Mouse (Mus musculus) embryonic facial prominence, embryonic 10.5 days (tissue): Measurements from ENCODE around the gene Cisd3. TPM values are rescaled to one million over a fixed set of nuclear protein-coding genes. Genes with fewer than 3 reads are reported as not detected.
A peak's percentile ranks its signal among the peaks of the same experiment; 100 is the strongest.

Source experiments
- DNase-seq: peaks from one replicate; pipeline ENCODE4 v3.0.0-alpha.2; 2017; ENCODE audit warnings: low spot score
- H3K27ac ChIP-seq: fragments of 300-500 bp; sonication (generic); replicated peaks from 2 replicates; pipeline ENCODE4 v1.5.1; 2016; ENCODE audit warnings: mild to moderate bottlenecking
- H3K27me3 ChIP-seq: fragments of 300-500 bp; sonication (generic); replicated peaks from 2 replicates; pipeline ENCODE4 v1.6.1; 2016; ENCODE audit warnings: low read depth, mild to moderate bottlenecking; ENCODE audit not compliant: poor library complexity, severe bottlenecking
- H3K36me3 ChIP-seq: fragments of 300-500 bp; sonication (generic); replicated peaks from 2 replicates; pipeline ENCODE4 v1.6.1; 2016; ENCODE audit warnings: mild to moderate bottlenecking, moderate library complexity
- H3K4me1 ChIP-seq: fragments of 300-500 bp; sonication (generic); 2 replicates; pipeline ENCODE4 v1.6.1; 2016
- H3K4me3 ChIP-seq: fragments of 300-500 bp; sonication (generic); 2 replicates; pipeline ENCODE4 v1.5.1; 2016; ENCODE audit warnings: mild to moderate bottlenecking, moderate library complexity
- H3K9me3 ChIP-seq: fragments of 300-500 bp; sonication (generic); 2 replicates; pipeline ENCODE4 v1.6.1; 2016; ENCODE audit warnings: mild to moderate bottlenecking
- WGBS: fragments of 180-500 bp; shearing (Covaris S2); methylation state at CpG from one replicate; pipeline ENCODE4 v1.1.7; 2016; 5-methylcytosine and 5-hydroxymethylcytosine counted together
- polyA plus RNA-seq: library from polyadenylated mRNA; unstranded; fragments of >200 nt; fragmentation: Nextera tagmentation; extraction: Ambion mirVana; gene quantifications from 2 replicates; pipeline ENCODE4 v1.2.1, GENCODE M21; 2016

Gene Cisd3
- polyA plus RNA-seq, 1 experiment from 2014 or later = 18.2 TPM

DNA sequence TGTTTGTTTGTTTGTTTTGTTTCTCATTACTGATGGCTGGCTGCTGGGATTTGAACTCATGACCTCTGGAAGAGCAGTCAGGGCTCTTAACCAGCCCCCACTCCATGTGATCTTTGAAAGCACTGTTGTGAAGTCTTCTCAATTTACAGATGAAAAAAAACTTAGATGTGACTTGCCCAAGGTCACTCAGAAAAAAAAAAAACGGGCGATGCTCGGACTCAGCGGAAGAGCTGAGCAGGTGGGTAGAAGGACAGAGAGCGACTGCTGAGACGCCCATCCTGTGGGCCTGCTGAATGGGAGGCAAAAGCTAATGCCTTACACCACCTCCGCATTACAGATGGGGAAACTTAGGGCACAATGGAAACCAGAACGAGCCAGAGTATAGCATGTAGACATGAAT is 11.0 kb downstream of the Cisd3 start:
- WGBS = 59% methylated on average over 8 of the region's 8 CpGs
- Histone ChIP-seq H3K27ac (no peak overlapping the region), H3K4me1 (peaks cover 62% of the 10 kb centered on the region), H3K9me3 (no peaks in the 10 kb centered on the region), H3K4me3 (peak overlapping the region; percentile 94), H3K36me3 (peaks cover 47% of the 10 kb centered on the region), H3K27me3 (no peaks in the 10 kb centered on the region; the same call in 1 of the 2 replicates)
- no peak for DNase-seq

DNA sequence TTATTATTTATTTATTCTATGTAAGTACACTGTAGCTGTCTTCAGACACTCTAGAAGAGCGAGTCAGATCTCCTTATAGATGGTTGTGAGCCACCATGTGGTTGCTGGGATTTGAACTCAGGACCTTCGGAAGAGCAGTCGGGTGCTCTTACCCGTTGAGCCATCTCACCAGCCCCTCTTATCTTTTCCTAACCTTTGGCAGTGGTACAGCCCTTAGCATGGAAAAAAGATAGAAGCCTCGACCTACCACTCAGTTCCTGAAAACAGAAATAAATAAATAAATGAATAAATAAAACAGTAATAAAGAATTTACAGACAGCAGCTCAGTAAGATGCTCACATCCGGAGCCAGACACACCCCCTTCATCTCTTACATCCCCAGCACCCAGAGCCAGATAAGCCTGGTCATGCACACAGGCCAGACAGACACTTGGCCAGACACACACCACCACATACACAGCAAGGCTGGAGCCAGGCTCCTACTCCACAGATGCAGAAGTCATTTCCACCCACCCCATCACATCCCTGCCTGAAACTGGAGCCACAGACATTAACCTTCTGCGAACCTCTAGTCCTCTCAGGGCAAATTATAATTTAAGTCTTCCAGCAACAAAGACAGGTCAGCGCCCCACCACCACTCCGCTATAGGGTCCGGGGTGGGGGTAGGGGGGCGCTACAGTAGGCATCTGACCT is 11.7 kb downstream of the Cisd3 start:
- Histone ChIP-seq H3K9me3 (no peaks in the 10 kb centered on the region), H3K36me3 (peaks cover 40% of the 10 kb centered on the region), H3K4me1 (peaks cover 67% of the 10 kb centered on the region), H3K27me3 (no peaks in the 10 kb centered on the region; the same call in 1 of the 2 replicates), H3K4me3 (peak overlapping the region; percentile 94), H3K27ac (peak overlapping the region; percentile 99)
- DNase-seq = no peak
- 56% methylated on average over 11 of the region's 11 CpGs for WGBS

DNA sequence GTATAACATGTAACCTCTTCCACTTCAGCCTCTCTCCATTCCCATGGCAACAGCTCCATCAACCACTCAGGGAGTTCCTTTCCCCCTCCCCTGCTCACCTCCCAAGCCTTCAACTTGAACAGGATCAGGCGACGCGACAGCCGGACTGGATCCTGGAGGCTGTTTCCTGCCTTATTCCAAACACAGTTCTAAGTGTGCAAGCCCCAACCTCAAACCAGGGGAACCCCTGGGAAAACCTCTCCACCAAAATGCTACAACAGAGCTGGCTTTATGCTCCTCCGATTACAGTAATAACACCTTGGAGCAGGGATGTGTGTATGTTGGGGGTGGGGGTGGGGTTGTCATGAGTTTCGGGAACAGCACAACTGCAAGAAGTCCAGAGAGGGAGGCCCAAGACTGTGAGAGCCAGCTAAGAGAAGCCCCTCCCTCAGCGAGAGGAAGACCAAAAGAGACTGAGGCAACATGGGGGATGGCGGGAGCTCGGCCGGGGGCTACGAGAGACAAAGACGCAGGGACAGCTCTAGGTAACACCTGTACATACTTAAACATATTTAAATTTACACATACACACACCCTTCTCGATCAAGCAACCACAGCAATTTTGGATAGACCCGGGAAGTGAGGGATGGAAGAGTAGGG is 12.4 kb downstream of the Cisd3 start:
- peaks cover 33% of the 10 kb centered on the region for H3K36me3 ChIP-seq
- peak; percentile 70 for DNase-seq
- H3K4me3 ChIP-seq = peak overlapping the region; percentile 94
- H3K4me1 ChIP-seq = peaks cover 64% of the 10 kb centered on the region
- no peaks in the 10 kb centered on the region; the same call in 1 of the 2 replicates for H3K27me3 ChIP-seq
- WGBS = under 1% methylated on average over 14 of the region's 14 CpGs
- peak overlapping the region; percentile 99 for H3K27ac ChIP-seq
- H3K9me3 ChIP-seq = no peaks in the 10 kb centered on the region

GRCm38 (mm10) chr11:97698741-97699611 is 13.3 kb downstream of the Cisd3 start:
- H3K27me3 ChIP-seq = no peaks in the 10 kb centered on the region; the same call in 1 of the 2 replicates
- H3K4me3 ChIP-seq = peak overlapping the region; percentile 94
- peaks cover 63% of the 10 kb centered on the region for H3K4me1 ChIP-seq
- WGBS = under 1% methylated on average over 63 of the region's 63 CpGs
- H3K27ac ChIP-seq = peak overlapping the region; percentile 99
- no peaks in the 10 kb centered on the region for H3K9me3 ChIP-seq
- H3K36me3 ChIP-seq = peaks cover 26% of the 10 kb centered on the region
- peak; percentile 91 for DNase-seq

- Histone ChIP-seq H3K4me3 (peak overlapping the region; percentile 94), H3K27ac (peak overlapping the region; percentile 99), H3K9me3 (no peaks in the 10 kb centered on the region), H3K27me3 (no peaks in the 10 kb centered on the region; the same call in 1 of the 2 replicates), H3K36me3 (peaks cover 22% of the 10 kb centered on the region), H3K4me1 (peaks cover 64% of the 10 kb centered on the region)
- WGBS = 0% methylated on average over 6 of the region's 9 CpGs
- peak; percentile 97 for DNase-seq
Measured at GRCm38 (mm10) chr11:97699626-97700002, 14.0 kb downstream of the Cisd3 start.

DNA sequence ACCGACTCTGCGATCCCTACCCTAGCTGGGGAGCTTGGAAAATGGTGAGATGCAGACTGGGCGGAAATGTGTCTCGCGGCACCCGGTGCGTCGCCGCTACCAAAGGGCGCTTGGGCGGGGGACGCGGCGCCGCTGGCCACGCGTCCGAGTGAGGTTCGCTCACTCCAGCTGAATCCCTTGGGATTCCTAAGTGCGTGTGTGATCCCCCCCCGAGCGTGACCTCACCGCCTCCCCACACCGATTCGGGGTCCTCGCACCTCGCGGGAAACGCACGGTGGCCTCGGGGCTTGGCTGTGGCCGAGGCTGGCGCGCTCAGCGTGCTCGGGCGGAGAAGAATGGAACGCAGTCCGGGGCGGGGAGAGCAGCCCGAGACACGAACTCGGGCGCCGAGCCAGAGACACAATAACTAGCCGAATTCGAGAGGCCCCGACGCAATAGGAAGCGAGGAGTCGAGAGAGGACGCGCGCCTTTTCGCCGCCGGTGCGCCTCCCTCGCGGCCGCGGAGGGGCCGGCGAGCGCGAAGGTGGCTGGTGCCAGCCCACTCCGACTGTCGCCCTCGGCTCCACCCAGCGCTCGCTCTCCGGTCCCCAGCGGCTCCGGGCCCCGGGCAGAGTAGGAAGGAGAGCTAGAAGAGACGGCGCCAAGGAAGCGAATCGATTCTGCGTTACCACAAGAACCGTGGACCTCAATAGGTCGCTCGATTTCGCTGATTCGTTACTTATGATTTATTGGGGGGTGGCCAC is 14.5 kb downstream of the Cisd3 start, which contains the start of gene Pcgf2:
Gene Pcgf2 (minus strand): TSS at position 495 of the 743 bp plus-strand sequence.
- Histone ChIP-seq H3K36me3 (peaks cover 22% of the 10 kb centered on the region), H3K4me1 (peaks cover 61% of the 10 kb centered on the region), H3K9me3 (no peaks in the 10 kb centered on the region), H3K27ac (peak within 1 kb of the TSS; percentile 99), H3K4me3 (peak within 1 kb of the TSS; percentile 94), H3K27me3 (no peaks in the 10 kb centered on the region; the same call in 1 of the 2 replicates)
- under 1% methylated on average over 85 of the region's 85 CpGs for WGBS
- DNase-seq = peak; percentile 80

- Histone ChIP-seq H3K4me3 (peak overlapping the region; percentile 94), H3K27me3 (no peaks in the 10 kb centered on the region; the same call in 1 of the 2 replicates), H3K9me3 (no peaks in the 10 kb centered on the region), H3K36me3 (peaks cover 21% of the 10 kb centered on the region), H3K27ac (peak overlapping the region; percentile 99), H3K4me1 (peaks cover 53% of the 10 kb centered on the region)
- 19% methylated on average over 30 of the region's 30 CpGs for WGBS
- peak; percentile 56 for DNase-seq
Measured at GRCm38 (mm10) chr11:97700746-97701580, 15.3 kb downstream of the Cisd3 start.

- Histone ChIP-seq H3K9me3 (no peaks in the 10 kb centered on the region), H3K36me3 (peaks cover 25% of the 10 kb centered on the region), H3K27me3 (no peaks in the 10 kb centered on the region; the same call in 1 of the 2 replicates), H3K4me3 (peak overlapping the region; percentile 94), H3K4me1 (peaks cover 45% of the 10 kb centered on the region), H3K27ac (peak overlapping the region; percentile 99)
- DNase-seq = no peak
- WGBS = 57% methylated on average over 15 of the region's 15 CpGs
Measured at GRCm38 (mm10) chr11:97701581-97702392, 16.2 kb downstream of the Cisd3 start.

- DNase-seq = peak; percentile 87
- H3K36me3 ChIP-seq = peaks cover 29% of the 10 kb centered on the region
- H3K27me3 ChIP-seq = no peaks in the 10 kb centered on the region; the same call in 1 of the 2 replicates
- no peaks in the 10 kb centered on the region for H3K9me3 ChIP-seq
- WGBS = under 1% methylated on average over 24 of the region's 24 CpGs
- H3K4me3 ChIP-seq = peak overlapping the region; percentile 94
- H3K4me1 ChIP-seq = peaks cover 39% of the 10 kb centered on the region
- H3K27ac ChIP-seq = peak overlapping the region; percentile 82
Measured at GRCm38 (mm10) chr11:97702393-97702745, 16.7 kb downstream of the Cisd3 start.

DNA sequence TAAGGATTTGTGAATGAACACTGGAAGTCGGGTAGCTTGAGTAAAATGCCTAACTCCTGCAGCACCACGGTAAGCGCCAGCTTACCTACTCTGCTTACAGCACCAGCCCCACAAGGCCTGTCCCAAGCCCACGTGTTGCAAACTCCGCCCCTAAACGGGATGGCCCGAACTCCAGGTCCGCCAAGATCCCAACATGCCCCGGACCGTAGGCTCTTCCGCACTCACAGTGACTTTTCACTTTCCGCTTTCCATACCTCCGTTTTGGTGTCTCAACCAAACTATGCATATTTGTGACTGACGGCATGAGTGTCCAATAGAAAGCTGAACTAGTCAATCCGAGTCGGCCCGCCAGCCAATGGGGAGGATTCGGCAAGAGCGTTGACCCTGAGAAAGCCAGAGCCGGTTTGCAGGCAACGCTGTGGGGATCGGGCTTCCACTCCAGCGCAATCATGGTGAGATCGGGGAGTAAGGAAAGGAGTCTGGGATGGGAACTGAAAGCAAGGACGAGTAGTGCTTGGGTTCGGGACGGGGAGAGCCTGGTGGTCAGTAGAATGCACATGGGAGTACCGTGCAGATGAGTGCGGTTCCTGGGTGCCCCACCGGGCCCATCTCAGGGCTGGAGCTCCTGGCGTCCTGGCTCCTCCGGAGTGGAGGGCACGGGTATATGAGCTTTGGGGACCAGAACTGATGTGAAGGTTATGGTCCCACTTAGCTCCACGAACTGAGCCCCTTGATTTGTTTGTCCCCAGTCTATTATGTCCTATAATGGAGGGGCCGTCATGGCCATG is 17.6 kb downstream of the Cisd3 start, which contains the start of gene Psmb3:
Gene Psmb3 (plus strand): TSS at position 361 of the 788 bp plus-strand sequence.
- H3K27me3 ChIP-seq = no peaks in the 10 kb centered on the region; the same call in 1 of the 2 replicates
- WGBS = under 1% methylated on average over 35 of the region's 35 CpGs

More for the DNA sequence above, 17.6 kb downstream of the Cisd3 start, which contains the start of gene Psmb3:
- H3K4me3 ChIP-seq = peak within 1 kb of the TSS; percentile 94
- H3K4me1 ChIP-seq = peaks cover 30% of the 10 kb centered on the region
- H3K27ac ChIP-seq = peak within 1 kb of the TSS; percentile 82
- H3K36me3 ChIP-seq = peaks cover 37% of the 10 kb centered on the region
- DNase-seq = peak; percentile 95
- no peaks in the 10 kb centered on the region for H3K9me3 ChIP-seq
